Mouse (Mus musculus): ENCODE measurements around the gene Rnaseh2c. TPM values are rescaled to one million over a fixed set of nuclear protein-coding genes. Genes with fewer than 3 reads are reported as not detected.

Gene Rnaseh2c
- polyA plus RNA-seq, 1 experiment, result 90.8 TPM

GRCm38 (mm10) chr19:5570353-5571246 is 31.1 kb upstream of the Rnaseh2c start:
- peaks cover 18% of the 10 kb centered on the region for H3K27me3 ChIP-seq (ENCODE audit: control insufficient read depth)
- TF ChIP-seq GATA1 (IDR thresholded peaks at IDR 0.05; ENCODE audit: low read length) (no peak), TAL1 (IDR thresholded peaks at IDR 0.05; ENCODE audit: low read length) (no peak)
- no peaks in the 10 kb centered on the region for H3K9me3 ChIP-seq (ENCODE audit: control insufficient read depth, low read length)
- peaks cover 22% of the 10 kb centered on the region for H3K36me3 ChIP-seq (ENCODE audit: control insufficient read depth)
- H3K4me1 ChIP-seq (ENCODE audit: control insufficient read depth), result peaks cover 42% of the 10 kb centered on the region
- no peak overlapping the region for H3K4me3 ChIP-seq (replicated peaks)

- H3K4me1 ChIP-seq (ENCODE audit: control insufficient read depth), result peaks cover 37% of the 10 kb centered on the region
- peaks cover 22% of the 10 kb centered on the region for H3K36me3 ChIP-seq (ENCODE audit: control insufficient read depth)
- TF ChIP-seq GATA1 (IDR thresholded peaks at IDR 0.05; ENCODE audit: low read length) (no peak), TAL1 (IDR thresholded peaks at IDR 0.05; ENCODE audit: low read length) (no peak)
- H3K27me3 ChIP-seq (ENCODE audit: control insufficient read depth), result peaks cover 6% of the 10 kb centered on the region
- H3K9me3 ChIP-seq (ENCODE audit: control insufficient read depth, low read length), result no peaks in the 10 kb centered on the region
- H3K4me3 ChIP-seq (replicated peaks), result no peak overlapping the region
Observed at GRCm38 (mm10) chr19:5571831-5572230, 29.8 kb upstream of the Rnaseh2c start.

GRCm38 (mm10) chr19:5572331-5573125 is 29.1 kb upstream of the Rnaseh2c start:
- H3K4me1 ChIP-seq (ENCODE audit: control insufficient read depth), result peaks cover 30% of the 10 kb centered on the region
- TF ChIP-seq GATA1 (IDR thresholded peaks at IDR 0.05; ENCODE audit: low read length), result no peak
- TF ChIP-seq TAL1 (IDR thresholded peaks at IDR 0.05; ENCODE audit: low read length), result no peak
- H3K36me3 ChIP-seq (ENCODE audit: control insufficient read depth), result peaks cover 22% of the 10 kb centered on the region
- no peaks in the 10 kb centered on the region for H3K27me3 ChIP-seq (ENCODE audit: control insufficient read depth)
- no peak overlapping the region for H3K4me3 ChIP-seq (replicated peaks)
- no peaks in the 10 kb centered on the region for H3K9me3 ChIP-seq (ENCODE audit: control insufficient read depth, low read length)

- no peaks in the 10 kb centered on the region for H3K9me3 ChIP-seq (ENCODE audit: control insufficient read depth, low read length)
- peaks cover 2% of the 10 kb centered on the region; the same call in 1 of the 2 replicates for H3K27me3 ChIP-seq (ENCODE audit: control insufficient read depth)
- TF ChIP-seq TAL1 (IDR thresholded peaks at IDR 0.05; ENCODE audit: low read length) (no peak), GATA1 (IDR thresholded peaks at IDR 0.05; ENCODE audit: low read length) (no peak)
- no peak overlapping the region for H3K4me3 ChIP-seq (replicated peaks)
- H3K36me3 ChIP-seq (ENCODE audit: control insufficient read depth), result peaks cover 8% of the 10 kb centered on the region
- peaks cover 6% of the 10 kb centered on the region for H3K4me1 ChIP-seq (ENCODE audit: control insufficient read depth)
Observed at GRCm38 (mm10) chr19:5575336-5575735, 26.3 kb upstream of the Rnaseh2c start.

- Histone ChIP-seq H3K4me1 (ENCODE audit: control insufficient read depth) (no peaks in the 10 kb centered on the region), H3K36me3 (ENCODE audit: control insufficient read depth) (no peaks in the 10 kb centered on the region), H3K27me3 (ENCODE audit: control insufficient read depth) (peaks cover 2% of the 10 kb centered on the region; the same call in 1 of the 2 replicates), H3K9me3 (ENCODE audit: control insufficient read depth, low read length) (no peaks in the 10 kb centered on the region), H3K4me3 (replicated peaks) (no peak overlapping the region)
- TF ChIP-seq TAL1 (IDR thresholded peaks at IDR 0.05; ENCODE audit: low read length) (no peak), GATA1 (IDR thresholded peaks at IDR 0.05; ENCODE audit: low read length) (no peak)
Observed at GRCm38 (mm10) chr19:5579971-5580370, 21.7 kb upstream of the Rnaseh2c start.

- no peak for TF ChIP-seq GATA1 (IDR thresholded peaks at IDR 0.05; ENCODE audit: low read length)
- no peak for TF ChIP-seq TAL1 (IDR thresholded peaks at IDR 0.05; ENCODE audit: low read length)
- H3K4me1 ChIP-seq (ENCODE audit: control insufficient read depth), result no peaks in the 10 kb centered on the region
- no peaks in the 10 kb centered on the region for H3K36me3 ChIP-seq (ENCODE audit: control insufficient read depth)
- H3K4me3 ChIP-seq (replicated peaks), result no peak overlapping the region
- no peaks in the 10 kb centered on the region for H3K9me3 ChIP-seq (ENCODE audit: control insufficient read depth, low read length)
- H3K27me3 ChIP-seq (ENCODE audit: control insufficient read depth), result peaks cover 2% of the 10 kb centered on the region; the same call in 1 of the 2 replicates
Observed at GRCm38 (mm10) chr19:5580776-5581175, 20.9 kb upstream of the Rnaseh2c start.

- peaks cover 4% of the 10 kb centered on the region for H3K27me3 ChIP-seq (ENCODE audit: control insufficient read depth)
- H3K4me3 ChIP-seq (replicated peaks), result no peak overlapping the region
- no peaks in the 10 kb centered on the region for H3K36me3 ChIP-seq (ENCODE audit: control insufficient read depth)
- no peaks in the 10 kb centered on the region for H3K9me3 ChIP-seq (ENCODE audit: control insufficient read depth, low read length)
- H3K4me1 ChIP-seq (ENCODE audit: control insufficient read depth), result no peaks in the 10 kb centered on the region
- TF ChIP-seq TAL1 (IDR thresholded peaks at IDR 0.05; ENCODE audit: low read length) (no peak), GATA1 (IDR thresholded peaks at IDR 0.05; ENCODE audit: low read length) (no peak)
Observed at GRCm38 (mm10) chr19:5581995-5582394, 19.7 kb upstream of the Rnaseh2c start.

GRCm38 (mm10) chr19:5589159-5589558 is 12.5 kb upstream of the Rnaseh2c start:
- H3K4me1 ChIP-seq (ENCODE audit: control insufficient read depth), result no peaks in the 10 kb centered on the region
- H3K4me3 ChIP-seq (replicated peaks), result no peak overlapping the region
- peaks cover 2% of the 10 kb centered on the region for H3K27me3 ChIP-seq (ENCODE audit: control insufficient read depth)
- H3K36me3 ChIP-seq (ENCODE audit: control insufficient read depth), result no peaks in the 10 kb centered on the region
- peaks cover 3% of the 10 kb centered on the region; the same call in 1 of the 2 replicates for H3K9me3 ChIP-seq (ENCODE audit: control insufficient read depth, low read length)
- no peak for TF ChIP-seq TAL1 (IDR thresholded peaks at IDR 0.05; ENCODE audit: low read length)
- no peak for TF ChIP-seq GATA1 (IDR thresholded peaks at IDR 0.05; ENCODE audit: low read length)

- no peaks in the 10 kb centered on the region for H3K27me3 ChIP-seq (ENCODE audit: control insufficient read depth)
- H3K4me1 ChIP-seq (ENCODE audit: control insufficient read depth), result no peaks in the 10 kb centered on the region
- H3K36me3 ChIP-seq (ENCODE audit: control insufficient read depth), result no peaks in the 10 kb centered on the region
- peaks cover 3% of the 10 kb centered on the region; the same call in 1 of the 2 replicates for H3K9me3 ChIP-seq (ENCODE audit: control insufficient read depth, low read length)
- TF ChIP-seq TAL1 (IDR thresholded peaks at IDR 0.05; ENCODE audit: low read length) (no peak), GATA1 (IDR thresholded peaks at IDR 0.05; ENCODE audit: low read length) (no peak)
- no peak overlapping the region for H3K4me3 ChIP-seq (replicated peaks)
Observed at GRCm38 (mm10) chr19:5591888-5592287, 9.8 kb upstream of the Rnaseh2c start.
